Mouse (Mus musculus) urinary bladder, adult 2 months (tissue): ENCODE measurements around the gene Lrrc8e. TPM values are rescaled to one million over a fixed set of nuclear protein-coding genes. Genes with fewer than 3 reads are reported as not detected.
"Not testable (repeated sequence)": the region's sequence is repeated elsewhere in the genome, so short reads cannot be mapped to it uniquely, and the experiment has no call there.

Source experiments
- DNase-seq: peaks from one replicate; pipeline ENCODE4 v3.0.0; 2022; ENCODE audit warnings: low spot score
- polyA plus RNA-seq: library from polyadenylated mRNA; depleted of rRNA; stranded (reverse); fragments of >200 nt; gene quantifications from 2 replicates; pipeline ENCODE4 v1.2.3, GENCODE M21; 2012

Gene Lrrc8e
- polyA plus RNA-seq, 1 experiment, result 15.4 TPM

DNA sequence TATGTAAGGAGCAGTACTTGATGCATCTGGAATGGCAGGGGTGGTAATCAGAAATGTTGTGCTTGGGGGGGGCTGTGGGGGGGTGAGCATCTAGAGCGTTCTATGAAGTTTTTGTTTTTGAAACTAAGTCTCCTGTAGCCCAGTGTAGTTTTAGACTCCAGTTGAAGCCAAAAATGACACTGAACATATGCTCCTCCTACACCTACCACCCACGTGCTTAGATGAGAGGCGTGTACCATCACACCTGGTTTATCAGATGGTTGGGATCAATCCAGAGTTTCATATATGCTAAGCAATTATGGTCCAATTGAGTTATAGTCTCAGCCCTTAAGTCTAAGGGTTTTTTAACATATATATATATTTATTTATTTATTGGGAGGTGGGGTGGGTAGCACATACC, 7.0 kb upstream of the Lrrc8e start:
- no peak for DNase-seq

DNA sequence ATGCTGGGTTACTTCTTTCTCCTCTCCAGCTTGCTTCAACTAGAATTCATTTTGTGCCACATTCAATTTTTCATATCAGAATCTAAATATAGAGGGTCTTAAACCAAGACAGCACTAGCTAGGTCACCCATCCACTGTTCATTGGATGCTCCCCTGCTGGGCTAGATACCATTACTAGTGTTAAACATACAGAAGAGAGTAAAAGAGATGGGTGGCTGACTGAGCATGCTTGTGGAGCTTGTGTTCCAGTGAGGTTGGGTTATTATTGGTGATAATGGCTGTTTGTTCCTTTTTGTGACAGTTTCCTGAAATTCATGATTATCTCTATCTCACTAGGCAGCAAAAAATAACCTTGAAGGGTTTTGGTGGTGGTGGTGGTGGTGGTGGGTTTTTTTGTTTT, 4.6 kb upstream of the Lrrc8e start:
- no peak for DNase-seq

DNA sequence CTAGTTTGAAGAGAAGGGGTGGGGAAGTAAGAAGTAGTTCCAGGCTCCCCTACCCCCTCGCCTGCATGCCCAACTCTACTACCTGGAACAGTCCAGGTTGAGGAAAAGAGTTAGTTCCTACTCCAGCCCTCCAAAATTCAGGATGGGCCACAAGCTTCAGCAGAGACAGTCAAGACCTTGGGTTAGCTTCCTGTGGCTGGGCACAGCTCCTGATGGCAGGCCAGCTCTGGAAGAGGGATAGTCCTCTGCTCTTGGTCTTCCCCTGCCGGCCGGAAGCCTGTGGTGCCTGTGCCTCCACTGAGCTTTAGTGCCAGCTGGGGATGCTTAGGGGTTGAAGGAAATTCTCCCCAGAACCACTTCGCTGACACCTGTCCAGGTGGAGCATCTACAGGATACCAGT, 304 bp upstream of the Lrrc8e start:
- no peak for DNase-seq

DNA sequence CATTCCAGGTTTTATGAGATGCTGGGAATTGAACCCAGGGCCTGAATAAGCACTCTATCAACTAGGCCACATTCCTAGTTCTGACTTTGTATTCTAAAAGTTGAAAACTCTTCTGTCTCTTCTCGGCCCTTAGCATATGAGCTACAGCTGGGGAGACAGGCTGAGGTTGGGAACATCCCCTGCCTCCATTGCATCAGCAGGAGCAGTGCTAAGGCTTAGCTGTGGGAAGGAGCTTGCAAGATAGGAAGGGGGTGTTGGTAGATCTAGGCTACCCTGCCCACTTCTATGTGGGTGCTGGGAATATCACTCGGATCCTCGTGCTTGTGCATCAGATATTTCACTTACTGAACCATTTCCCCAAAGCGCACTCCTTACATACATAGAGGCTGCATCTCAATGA, 1.3 kb downstream of the Lrrc8e start:
- DNase-seq, result no peak

DNA sequence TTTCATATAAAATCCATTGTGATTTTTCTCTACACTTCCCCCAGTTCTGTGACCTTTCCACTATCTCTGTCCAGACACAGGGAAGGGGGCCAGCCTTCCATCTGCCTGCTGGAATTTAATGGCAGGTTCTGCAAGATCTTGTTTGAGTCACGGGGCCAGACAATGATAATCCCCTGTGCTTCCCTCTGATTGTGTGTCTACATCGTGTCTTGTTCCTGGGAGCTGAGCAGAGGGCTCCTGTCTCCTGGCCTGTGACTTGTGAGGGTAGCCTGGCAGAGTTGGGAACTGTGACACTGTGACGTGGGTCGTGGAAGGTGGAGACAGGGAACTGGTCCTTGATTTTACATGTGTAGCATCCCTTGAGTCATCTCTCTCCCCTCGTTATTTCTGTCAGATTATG, 3.2 kb downstream of the Lrrc8e start:
- DNase-seq, result no peak

DNA sequence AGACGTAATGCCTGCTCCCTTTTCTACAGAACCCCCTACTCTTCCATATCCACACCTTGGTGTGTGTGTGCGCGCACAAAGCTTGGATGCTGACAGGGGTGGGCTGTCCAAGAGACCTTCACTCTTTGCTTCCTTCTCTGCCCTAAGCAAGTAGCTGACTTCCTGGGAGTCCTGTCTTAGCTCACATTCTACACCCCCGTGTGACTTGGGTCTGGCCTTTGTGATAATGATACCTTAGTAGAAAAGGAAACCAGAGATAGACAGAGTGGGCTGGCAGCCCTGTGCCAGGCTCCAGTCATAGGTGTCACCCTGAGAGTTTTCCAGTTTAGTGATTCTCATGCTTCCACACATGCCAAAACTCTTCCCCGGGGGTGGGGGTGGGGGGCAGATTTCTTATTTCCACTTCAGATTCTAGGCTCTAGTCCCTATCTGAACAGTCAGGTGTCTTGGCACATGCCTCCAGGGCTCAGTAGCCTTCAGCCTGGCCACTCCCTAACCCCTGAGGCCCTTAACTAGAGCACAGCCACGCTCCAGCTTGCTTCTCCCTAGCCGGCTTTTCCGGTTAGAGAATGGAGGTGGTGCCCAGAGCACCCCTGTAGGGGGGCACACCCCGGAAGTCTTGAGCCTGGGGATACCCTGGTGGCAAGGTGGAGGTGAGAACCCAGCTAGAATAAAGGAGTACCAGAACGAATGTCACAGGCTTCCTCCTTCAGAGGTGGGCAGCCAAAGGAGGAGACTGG, 4.2 kb downstream of the Lrrc8e start:
- DNase-seq, result no peak

DNA sequence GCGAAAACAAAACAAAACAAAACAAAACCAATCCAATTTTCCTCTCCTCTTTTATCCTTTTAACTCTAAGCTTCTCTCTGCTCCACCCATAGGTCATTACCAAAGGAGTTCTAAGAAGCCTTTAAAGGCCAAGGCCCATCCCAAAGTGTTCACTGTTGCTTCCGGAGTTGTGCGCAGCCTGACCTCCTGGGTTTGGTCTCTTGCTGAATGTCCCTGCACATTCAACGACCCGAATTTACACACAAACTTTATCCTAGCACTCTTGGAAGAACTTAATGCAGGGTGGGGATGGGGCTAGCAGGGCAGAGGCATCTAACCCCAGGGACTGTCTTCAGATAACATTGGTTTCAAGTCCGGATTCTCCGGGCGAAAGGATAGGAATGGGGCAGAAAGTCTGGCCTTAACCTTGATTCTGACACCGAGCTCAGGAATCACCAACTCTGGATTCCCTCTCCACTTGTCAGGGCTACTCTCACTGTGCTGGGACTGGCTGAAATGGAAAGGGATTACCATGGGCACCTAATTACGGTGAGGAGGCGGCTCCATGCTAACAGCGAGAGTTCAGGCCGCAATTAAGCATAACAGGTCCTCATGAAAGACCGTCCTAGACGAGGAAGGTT, 11.3 kb downstream of the Lrrc8e start:
- no peak for DNase-seq

DNA sequence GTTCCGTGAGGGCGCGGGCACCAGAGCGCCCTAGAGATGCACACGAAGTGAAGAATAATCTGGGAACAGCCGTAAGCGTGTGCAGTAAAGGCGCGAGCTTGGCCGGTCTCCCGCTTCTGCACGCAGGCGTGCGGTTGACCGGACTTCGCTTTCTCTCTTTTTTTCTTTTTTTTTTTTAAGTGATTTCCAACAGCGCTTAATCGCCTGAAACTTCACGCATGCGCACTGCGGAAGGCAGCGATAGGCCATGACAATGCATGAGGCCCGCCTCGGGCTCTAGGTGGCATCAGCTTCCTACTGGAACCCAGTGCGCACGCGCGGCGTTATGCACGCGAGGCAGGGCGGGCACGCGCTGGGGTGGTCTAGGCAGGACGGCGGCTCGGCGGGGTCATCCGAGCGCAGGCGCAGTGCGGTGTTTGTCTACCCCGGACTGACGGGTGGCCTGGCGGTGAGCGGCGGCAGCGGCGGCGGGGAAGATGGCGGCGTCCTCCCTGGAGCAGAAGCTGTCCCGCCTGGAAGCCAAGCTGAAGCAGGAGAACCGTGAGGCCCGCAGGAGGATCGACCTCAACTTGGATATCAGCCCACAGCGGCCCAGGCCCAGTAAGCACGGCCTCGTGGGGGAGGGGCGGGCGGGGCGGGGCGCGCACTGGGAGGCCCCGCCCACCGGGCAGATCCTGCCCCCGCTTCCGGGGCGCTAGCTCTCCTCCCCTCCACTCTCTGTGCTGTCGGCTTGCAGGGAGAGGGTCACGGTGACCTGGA, 12.0 kb downstream of the Lrrc8e start, which contains the start of the genes Map2k7 and Gm49320:
Gene Map2k7, plus strand, starts transcription at position 307 of the 759 bp plus-strand sequence.
Gene Gm49320, plus strand, starts transcription at position 432 of the 759 bp plus-strand sequence.
- DNase-seq, result peak; percentile 100

DNA sequence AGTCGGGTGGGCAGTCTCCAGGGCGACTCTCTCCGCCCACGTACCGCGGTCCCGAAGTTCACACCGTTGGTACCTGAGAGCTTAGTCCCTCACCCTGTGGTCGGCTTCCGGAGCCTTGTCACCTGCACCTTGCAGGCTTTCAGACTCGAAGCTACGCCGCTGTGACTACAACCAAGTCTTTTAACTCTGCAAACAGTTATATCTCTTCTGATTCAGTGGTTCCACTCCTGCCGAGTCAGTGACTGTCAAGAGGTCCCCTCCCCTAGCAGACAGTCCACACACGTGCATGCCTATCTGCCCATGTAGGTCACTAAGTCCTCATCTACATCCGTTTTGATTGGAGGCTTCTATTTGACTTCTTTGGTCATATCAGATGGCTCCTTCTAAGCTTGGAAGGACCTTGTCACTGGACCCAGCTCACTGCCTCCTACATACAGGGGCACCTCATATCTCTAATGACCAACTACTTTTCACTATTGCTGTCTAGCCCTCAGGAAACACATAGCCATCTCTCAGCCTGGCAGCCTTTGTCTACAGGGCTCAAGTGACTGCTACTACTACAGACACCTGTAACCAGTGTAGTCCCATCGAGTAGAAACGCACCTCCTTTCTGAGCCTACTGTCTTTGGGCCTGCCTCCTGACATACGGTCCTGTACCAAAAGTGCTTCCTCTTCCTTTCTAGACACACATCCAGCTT, 12.7 kb downstream of the Lrrc8e start:
- DNase-seq, result no peak

DNA sequence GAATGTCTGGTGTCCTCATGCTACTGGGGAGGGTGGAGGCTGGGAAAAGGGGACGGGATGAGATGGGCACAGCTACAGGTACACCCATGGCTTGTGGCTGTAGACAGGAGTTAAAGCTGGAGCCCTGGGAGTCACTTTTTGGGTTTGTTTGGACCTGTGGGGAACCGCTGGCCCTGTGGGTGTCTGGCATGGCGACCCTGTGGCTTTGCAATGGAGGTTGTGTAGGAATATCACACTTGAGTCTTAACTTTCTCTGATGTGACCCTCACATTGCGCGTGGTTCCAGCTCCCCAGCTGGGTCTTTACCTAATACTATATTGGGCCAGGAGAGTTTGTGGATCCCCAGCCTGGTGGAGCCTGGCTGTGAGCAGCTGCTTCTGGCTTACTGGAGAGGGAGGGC, 18.4 kb downstream of the Lrrc8e start:
- DNase-seq, result no peak

DNA sequence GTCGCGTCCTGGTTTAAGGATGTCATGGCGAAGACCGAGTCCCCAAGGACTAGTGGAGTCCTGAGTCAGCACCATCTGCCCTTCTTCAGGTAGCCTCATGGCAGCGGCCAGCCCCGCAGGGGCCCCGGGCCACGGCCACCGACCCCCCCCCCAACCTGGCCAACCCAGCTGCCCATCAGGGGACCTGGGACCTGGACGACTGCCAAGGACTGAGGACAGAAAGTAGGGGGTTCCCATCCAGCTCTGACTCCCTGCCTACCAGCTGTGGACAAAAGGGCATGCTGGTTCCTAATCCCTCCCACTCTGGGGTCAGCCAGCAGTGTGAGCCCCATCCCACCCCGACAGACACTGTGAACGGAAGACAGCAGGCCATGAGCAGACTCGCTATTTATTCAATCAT, 19.1 kb downstream of the Lrrc8e start:
- DNase-seq, result peak; percentile 20

DNA sequence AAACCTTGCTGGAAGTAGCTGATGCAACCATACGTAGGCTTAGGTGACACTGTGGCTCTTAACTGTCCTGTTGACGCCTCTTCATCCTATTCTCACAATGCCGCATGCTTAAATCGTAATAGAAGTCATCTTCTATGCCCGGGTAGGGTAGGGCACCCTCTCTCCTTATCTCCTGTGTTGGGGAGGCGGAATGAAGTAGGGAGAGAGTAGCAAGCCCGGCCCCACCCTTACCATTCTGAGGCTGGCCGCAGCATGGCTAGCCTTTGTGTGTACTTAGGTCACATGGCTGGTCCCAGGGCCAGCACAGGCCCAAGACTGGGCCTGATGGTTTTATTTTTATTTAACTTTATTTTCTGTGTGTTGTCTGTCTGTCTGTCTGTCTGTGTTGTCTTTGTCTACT, 20.6 kb downstream of the Lrrc8e start:
- DNase-seq, result no peak

DNA sequence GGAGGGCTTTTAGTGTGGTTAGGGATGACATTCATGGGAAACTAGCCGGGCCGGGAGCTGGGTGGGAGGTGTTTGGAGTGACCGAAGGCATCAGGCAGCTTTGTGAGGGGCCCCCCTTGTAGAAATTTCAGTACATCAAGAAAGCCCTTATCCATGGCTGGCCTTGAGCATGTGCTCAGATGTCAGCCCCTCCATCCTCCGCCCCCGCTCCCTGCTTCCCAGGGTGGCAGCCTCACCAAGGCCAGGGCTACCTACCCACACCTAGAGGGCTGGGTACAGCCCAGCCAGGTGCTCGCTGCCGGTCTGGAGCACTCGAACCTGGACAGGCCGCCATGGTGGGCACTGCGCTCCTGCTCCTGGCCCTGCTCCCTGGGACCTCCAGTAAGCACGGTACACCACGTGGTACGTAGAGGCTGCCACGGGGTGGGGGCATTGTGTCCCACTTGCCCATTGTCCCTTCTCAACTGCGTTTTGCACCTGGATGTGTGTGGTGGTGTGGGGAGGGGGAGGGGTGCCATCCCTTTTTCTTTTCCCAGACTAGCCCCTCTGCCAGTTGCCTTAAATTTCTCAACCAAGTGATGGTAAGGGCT, 21.4 kb downstream of the Lrrc8e start, which contains the start of gene Tgfbr3l:
Gene Tgfbr3l, plus strand, starts transcription at position 264 of the 590 bp plus-strand sequence.
- no peak for DNase-seq

DNA sequence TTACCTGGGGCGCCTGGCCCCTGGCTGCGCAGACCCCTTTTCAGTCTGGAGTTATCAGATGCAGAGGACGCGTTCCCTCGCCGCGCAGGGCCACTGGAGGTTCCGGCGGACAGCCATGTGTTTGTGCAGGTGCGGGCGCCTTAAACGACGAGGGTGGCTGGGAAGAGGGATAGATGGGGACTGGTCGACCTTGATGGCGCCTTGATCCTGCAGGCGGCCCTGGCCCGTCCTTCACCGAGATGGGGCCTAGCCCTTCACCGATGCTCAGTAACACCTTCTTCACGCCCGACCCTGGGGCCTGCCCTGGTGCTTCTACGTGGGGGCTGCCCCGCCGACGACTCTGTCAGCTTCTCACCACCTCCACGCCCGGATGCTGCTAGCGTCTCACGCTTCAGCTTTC, 22.6 kb downstream of the Lrrc8e start:
- DNase-seq, result no peak

DNA sequence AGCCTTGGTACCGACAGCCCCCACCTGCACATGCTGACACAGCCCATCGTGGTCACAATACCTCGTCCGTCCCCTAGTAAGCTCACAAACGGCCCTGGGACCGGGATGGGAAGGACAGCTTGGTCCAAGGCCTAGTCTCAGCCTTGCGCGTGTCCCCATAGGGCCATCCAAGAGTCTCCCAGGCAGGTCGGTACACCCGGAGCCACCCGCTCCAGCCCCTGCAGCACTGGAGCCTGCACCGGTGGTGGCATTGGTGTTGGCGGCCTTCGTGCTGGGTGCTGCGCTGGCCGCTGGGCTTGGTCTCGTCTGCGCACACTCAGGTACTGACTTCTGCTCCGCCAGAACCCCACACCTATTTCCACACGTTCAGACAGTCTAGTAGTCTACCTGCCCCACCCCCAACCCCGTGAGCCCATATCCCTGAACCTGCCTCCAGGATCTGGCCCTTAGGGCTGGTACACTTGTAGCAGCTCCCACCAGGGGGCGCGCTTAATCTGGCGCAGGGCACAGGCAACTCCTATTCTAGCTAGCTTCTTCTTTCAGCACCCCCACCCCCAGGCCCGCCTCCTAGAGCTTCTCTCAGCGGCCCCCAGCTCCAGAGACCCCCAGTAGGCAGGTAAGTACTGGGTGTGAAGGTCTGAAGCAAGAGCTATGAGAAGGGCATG, 23.8 kb downstream of the Lrrc8e start:
- DNase-seq, result peak; percentile 64

DNA sequence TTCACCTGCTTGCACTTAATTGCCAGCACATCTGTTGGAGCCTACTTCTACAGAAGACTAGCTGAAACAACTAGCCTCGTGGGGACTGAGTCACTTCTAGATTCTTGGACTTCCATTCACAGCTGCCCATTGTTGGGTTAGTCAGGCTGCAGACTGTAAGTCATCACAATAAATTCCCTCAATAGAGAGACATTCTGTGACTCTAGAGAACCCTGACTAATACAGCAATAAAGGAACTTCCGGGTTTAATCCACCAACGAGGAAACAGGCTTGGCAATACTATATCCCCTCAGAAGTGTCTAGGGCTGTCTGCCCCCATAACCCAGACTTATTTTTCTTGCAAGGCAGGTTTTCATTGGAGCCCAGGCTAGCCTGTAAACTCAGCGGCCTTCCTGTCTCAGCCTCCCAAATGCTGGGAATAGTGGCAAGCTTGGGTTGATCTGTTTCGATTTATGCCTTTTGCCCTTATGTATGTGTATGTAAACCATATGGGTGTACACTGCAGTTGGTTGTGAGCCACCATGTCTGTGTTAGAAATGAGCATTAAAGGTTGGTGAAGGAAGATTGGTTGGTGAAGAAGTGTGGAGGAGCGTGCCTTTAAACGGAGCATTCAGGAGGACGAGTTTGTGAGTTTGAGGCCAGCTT, 25.6 kb downstream of the Lrrc8e start:
- DNase-seq, result no peak

DNA sequence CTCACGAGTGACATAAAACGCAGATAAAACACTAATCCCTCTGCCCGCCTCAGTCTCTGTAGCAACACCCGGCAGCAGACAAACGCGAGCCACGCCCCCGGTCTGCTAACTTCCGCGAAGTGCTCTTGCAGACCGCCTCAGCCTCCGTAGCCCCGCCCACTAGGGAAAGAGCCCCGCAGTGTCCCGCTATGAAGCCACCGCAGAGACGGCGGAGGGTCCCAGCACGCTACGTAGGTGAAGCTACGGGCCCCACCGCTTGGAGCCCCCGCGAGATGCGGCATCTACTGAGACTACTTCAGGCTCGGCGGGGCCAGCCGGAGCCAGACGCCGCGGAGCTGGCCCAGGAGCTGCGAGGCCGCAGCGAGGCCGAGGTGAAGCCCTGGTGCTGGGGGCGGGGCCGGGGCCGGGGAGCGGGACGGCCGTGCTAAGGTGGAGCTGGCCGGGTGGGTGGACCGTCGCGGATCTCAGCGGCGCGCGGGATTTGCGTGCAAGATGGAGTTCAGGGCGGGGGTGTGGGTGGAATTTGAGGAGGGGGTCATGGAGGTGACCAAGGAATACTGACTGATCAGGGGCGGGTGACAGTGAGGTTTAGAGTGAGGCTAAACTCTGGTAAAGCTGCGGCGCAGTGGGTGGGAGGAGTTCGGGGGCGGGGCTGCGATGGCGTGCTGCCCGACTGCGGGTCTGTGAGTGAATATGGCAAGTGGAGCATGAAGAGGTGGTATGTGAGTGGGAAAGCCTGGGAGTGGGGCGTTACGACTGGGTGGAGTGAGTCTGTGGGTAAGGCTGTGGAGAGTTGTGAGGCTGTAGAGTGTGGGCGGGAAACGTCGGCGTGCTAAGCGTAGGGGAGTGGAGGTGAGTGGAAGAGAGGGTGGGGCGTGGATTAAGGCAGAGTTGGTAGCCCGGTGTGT, 26.6 kb downstream of the Lrrc8e start, which contains the start of gene Snapc2:
Gene Snapc2, plus strand, starts transcription at position 147 of the 908 bp plus-strand sequence.
- peak; percentile 96 for DNase-seq

DNA sequence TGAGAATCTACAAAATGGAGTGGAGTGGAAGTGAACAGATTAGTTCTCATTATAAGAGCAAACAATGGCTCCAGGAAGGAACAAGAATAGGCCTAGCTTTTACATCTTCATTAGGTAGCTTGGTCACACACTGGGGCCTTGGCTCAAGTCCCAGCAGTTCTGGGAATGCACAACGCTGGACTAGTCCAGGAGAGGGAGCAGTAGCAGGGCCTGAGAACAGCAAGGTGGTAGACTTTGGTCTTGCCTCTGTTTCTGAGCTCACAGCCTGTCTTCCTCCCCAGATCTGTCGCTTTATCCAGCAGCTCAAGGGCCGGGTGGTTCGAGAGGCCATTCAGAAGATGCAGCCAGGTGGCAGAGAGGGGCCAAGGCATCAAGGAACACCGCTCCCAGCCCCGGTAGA, 27.4 kb downstream of the Lrrc8e start:
- no peak for DNase-seq

DNA sequence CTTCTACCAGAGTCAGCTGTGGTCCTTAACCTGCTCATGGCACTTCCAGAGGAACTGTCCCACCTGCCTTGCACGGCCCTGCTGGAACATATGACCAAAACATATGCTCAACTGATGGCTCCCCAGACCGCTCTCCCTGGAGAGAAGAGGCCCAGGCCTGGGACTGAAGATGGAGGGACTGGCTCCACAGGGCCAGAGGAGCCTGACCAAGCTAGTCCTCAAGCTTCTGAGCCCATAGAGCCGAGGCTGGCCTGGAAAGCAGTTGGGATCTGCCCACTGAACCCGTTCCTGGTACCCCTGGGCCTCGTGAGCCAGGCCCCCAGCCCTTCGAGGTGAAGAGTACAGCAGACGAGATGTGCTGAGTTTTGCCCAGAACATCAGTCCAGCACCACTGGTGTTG, 28.8 kb downstream of the Lrrc8e start:
- DNase-seq, result not testable (repeated sequence)
